Mouse (Mus musculus) adrenal gland, adult 18-20 months (tissue): ENCODE results near the gene Papolg. TPM values are rescaled to one million over a fixed set of nuclear protein-coding genes. Genes with fewer than 3 reads are reported as not detected.

ENCODE experiments used
- total RNA-seq, 2 experiments: library from RNA; stranded (reverse); gene quantifications; 1 replicate in 1 of 2; 2 replicates in 1 of 2; pipeline ENCODE4 v1.2.3; 2021

Gene Papolg
- total RNA-seq, 2 experiments from 2014 or later, result 11.3 to 12.6 TPM

Other genes with a start within 250 kb of the Papolg start
- 10 to 100 TPM; 18.0 to 22.1 TPM for gene Pus10, start 229.6 kb downstream of the Papolg start, total RNA-seq
- gene Pex13, start 229.3 kb downstream of the Papolg start, total RNA-seq, result 10 to 100 TPM; 73.9 to 74.7 TPM
- 1 to 10 TPM; 7.6 to 7.9 TPM for gene Rel, start 124.3 kb downstream of the Papolg start, total RNA-seq
- not detected for gene A830031A19Rik, start 179.8 kb upstream of the Papolg start, total RNA-seq
- gene Bcl11a, start 182.8 kb upstream of the Papolg start, total RNA-seq, result 1 to 10 TPM; 3.2 to 3.8 TPM